Mouse (Mus musculus) mature B cell (primary cell): Measurements from ENCODE around the gene Pip4k2b.
"Not testable (repeated sequence)": the region's sequence is repeated elsewhere in the genome, so short reads cannot be mapped to it uniquely, and the experiment has no call there.

Experiments used
- in situ Hi-C: fragments of 300-500 bp; cut with MboI; formaldehyde crosslinking; loops from 2 replicates; pipeline ENCODE4 v1.14.3; 2019

Pip4k2b gene

DNA sequence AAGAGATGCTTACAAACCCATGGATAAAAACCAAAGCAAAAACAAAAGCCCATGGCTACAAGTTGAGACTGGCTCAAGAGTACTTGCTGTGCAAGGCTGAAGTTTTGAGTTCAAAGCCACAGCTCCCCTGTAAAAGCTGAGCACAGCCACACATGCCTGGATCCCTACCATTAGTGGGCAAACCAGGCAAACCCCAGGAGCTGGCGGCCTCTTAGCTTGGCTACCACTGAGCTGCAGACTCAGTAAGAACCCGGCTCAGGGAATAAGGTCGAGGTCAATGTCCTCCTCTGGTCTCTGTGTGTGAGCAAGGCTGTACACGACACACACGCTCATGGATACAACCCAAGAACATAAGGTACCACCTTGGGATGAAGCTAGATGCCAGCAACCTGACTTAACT, 4.0 kb upstream of the Pip4k2b start:
- in situ Hi-C loops, result no loop called here

DNA sequence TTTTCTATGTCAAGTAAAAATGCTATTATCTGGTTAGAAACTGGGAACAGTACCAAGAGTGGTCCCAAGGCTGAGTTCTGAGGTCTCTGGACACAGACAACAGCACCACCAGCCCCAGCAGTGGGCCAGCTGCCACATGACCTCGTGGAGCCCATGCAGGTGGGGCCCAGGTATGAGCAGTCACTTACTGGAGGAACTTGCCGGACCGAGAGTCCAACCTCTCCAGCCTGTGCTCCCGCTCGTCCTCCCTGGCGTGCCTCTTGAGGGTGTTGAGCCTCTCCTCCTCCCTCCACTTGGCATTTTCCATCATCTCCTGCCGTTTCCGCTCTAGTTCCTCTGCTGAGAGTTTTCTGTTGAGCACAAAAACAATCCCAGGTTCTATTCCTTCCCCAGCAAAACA, 3.3 kb upstream of the Pip4k2b start:
- in situ Hi-C loops, result no loop called here

- in situ Hi-C loops, result no loop called here
Measured at GRCm38 (mm10) chr11:97745331-97745721, 822 bp upstream of the Pip4k2b start.

- in situ Hi-C loops, result no loop called here
Measured at GRCm38 (mm10) chr11:97744718-97745330, 320 bp upstream of the Pip4k2b start.

GRCm38 (mm10) chr11:97743423-97743822, 1.1 kb downstream of the Pip4k2b start:
- in situ Hi-C loops, result no loop called here

DNA sequence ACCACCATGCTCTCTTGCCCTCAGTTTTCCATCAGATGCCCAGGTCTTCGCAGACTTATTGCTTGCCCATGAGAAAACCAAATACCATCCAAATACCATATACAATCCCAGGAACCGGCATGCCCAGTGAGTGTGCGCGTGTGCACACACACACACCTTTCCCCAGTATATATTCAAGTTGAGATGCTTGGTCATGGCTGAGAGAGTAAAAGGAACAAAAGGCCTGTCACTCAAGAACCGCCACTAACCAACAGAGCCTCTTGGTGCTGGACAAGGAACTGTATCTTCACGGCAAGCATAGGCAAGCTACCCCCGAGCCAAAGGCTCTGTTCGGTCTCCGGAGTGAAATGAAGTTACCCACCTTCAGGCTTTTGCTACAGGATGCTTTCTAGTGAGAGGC, 1.9 kb downstream of the Pip4k2b start:
- in situ Hi-C loops, result no loop called here

DNA sequence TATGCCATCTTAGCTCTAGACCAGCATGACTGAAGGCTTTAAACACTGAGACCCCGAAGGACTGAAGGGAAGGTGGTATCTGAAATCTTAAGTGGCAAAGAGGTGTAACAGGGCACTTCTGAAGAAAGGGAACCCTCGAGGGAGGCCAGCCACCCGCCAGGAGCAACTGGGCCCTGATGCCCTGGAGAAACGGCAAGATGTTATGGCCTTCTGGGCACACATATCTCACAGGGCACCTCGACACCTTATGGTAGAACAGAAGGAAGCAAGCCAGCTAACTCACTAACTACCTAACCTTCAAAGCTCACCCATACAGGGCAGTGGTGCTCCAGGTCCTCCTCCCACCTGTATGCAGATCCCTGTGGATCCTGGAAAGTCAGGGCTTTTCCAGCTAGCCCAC, 2.3 kb downstream of the Pip4k2b start:
- in situ Hi-C loops, result no loop called here

- in situ Hi-C loops, result no loop called here
Measured at GRCm38 (mm10) chr11:97740190-97740589, 4.3 kb downstream of the Pip4k2b start.

DNA sequence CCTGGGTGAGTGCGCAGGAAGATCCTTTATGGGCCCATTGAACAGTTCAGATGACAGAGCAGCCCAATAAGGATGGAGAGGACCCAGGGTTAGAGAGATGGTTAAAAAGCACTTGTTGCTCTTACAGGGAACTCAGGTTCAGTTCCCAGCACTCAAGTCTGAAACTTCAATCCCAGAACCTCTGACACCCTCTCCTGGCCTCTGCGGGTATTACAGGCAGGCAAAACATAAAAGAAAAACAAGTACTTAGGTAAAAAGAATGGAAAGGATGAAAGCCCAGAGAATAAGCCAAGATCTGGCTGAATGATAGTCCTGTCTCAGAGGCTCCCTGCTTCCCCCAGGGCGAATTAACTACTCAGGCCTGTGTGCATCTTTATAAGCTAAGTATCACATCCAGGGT, 5.3 kb downstream of the Pip4k2b start:
- in situ Hi-C loops, result no loop called here

- in situ Hi-C loops, result no loop called here
Measured at GRCm38 (mm10) chr11:97738703-97739102, 5.8 kb downstream of the Pip4k2b start.

- in situ Hi-C loops, result no loop called here
Measured at GRCm38 (mm10) chr11:97737600-97737999, 6.9 kb downstream of the Pip4k2b start.

DNA sequence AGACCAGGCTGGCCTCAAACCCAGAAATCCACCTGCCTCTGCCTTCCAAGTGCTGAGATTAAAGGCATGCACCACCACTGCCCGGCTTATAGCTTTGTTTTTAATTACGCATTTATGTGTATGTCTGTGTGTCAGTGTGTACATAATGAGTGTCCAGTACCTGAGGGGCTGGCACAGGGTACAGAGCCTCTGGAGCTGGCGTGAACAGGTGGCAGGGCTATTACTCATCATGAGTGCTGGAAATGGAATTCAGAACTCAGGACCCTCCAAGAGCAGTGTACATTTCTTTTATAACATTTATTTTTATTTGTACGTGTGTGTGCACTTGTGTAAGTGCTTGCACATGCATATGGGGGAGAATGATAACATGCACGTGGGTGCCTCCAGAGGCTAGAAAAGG, 7.9 kb downstream of the Pip4k2b start:
- in situ Hi-C loops, result no loop called here

- in situ Hi-C loops, result not testable (repeated sequence)
Measured at GRCm38 (mm10) chr11:97734810-97735209, 9.7 kb downstream of the Pip4k2b start.

DNA sequence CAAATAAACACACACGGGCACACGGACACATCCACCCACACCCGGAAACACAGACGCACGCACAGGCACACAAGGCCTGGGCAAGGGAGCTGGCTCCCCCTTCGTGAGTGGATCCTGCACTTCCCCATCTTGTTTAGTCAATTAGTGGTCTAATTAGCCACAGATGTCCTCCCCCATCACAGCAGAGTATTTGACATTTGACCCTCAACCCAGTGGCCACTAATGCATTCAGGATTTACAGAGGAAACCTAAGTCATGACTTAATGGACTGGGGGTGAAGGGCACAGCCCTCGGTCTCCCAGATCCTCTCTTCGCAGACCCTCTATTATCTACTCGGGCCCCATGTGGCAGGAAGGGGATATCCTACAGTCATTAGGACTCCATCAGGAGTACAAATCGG, 10.8 kb downstream of the Pip4k2b start:
- in situ Hi-C loops, result no loop called here

DNA sequence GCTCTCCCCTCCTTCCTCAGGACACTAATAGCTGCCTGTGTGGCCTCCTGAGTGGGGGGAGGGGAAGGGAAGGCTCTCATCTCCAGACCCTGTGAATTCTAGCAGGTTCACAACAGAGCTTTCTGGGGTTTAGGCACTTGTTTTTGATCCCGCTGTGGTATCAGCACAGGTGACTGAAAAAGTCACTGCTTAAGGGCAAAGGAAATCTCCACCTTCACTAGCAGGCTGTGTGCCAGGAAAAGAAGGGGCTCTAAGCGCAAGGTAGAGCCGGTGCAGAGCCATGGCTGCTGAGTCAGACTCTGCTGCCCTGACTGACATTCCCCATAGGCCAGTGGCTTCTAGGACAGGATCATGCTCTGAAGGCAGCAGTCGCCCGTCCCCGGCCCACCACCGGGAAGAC, 15.8 kb downstream of the Pip4k2b start:
- in situ Hi-C loops, result no loop called here

GRCm38 (mm10) chr11:97728311-97728710, 16.2 kb downstream of the Pip4k2b start:
- in situ Hi-C loops, result no loop called here

- in situ Hi-C loops, result no loop called here
Measured at GRCm38 (mm10) chr11:97723709-97724108, 20.8 kb downstream of the Pip4k2b start.

DNA sequence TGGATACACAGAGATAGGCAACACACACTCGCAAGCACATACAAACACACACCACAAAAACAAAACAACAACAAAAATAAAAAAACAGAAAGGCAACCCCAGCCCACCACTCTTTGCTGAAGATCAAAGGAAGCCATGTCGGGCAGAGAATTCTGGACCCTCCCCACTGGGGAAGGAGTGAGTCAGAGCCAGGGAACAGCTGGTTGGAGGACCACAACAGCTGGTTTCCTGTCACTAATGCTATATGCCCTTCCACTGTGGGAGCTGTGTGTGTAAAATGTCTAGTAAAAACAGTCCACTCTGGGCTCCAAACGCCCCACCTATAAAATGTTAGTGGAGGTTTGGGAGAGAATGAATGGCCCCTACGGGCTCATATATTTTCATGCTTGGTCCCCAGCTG, 23.2 kb downstream of the Pip4k2b start:
- in situ Hi-C loops, result no loop called here

- in situ Hi-C loops, result no loop called here
Measured at GRCm38 (mm10) chr11:97719041-97719440, 25.5 kb downstream of the Pip4k2b start.

DNA sequence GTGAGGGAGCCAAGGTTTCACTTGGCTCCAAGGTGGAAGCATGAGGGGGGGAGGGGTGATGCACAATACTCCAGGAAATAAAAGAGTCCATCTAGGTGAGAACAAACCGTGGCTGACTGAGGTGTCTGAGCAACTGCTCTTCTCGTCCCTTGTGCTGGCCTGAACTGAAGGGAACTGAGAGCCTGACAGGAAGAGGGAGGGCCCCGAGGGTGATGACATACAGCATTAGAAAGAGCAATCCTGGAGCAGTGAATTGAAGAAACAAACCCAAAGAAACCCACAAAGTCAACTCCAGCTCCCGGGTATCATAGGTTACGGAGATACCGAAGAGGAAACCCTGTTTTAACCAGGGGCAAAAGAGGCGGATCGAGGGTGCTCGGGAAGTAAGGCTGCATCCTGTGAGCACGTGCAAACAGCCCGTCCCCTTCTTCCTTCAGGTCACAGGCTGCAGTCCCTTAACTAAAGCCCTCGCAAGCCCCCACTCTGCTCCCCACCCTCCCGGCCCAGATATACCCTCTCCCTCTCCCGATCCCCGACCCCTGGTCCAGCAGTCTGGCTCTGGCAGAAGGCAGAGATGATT, 26.1 kb downstream of the Pip4k2b start:
- in situ Hi-C loops, result no loop called here

- in situ Hi-C loops, result no loop called here
Measured at GRCm38 (mm10) chr11:97717369-97718280, 26.9 kb downstream of the Pip4k2b start.

- in situ Hi-C loops, result no loop called here
Measured at GRCm38 (mm10) chr11:97716021-97716420, 28.5 kb downstream of the Pip4k2b start.
